Mouse (Mus musculus) retina, adult 2 months (tissue): ENCODE measurements at regions not wholly inside any gene's neighbourhood (a gene's known extent, or its start where the extent isn't known, plus 50 kb on each side); places are given as distances from the start of the nearest gene placed in this dataset.
A peak's percentile ranks its signal among the peaks of the same experiment; 100 is the strongest.

Experiments
- DNase-seq: peaks from one replicate; pipeline ENCODE4 v3.0.0-alpha.2; 2012; ENCODE audit warnings: low read depth, low spot score

DNA sequence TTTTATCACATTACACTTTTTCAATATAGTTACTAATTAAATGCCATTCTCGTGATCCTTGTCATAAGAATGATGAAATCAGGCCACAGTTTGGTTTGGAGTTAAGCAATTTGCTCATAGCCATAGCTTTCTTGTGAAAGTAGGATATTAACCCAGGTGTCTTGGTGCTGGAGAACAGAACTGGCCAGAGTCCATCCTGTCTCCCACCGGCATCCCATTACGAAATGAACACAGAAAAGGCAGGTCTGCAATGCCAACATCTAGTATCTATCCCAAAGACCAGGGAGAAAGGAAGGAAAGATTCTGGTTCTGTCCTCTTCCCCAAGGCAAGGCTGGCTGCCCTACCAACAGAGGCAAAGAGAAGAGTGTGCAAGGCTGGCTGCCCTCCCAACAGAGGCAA is 61.6 kb upstream of the Avpr1a start:
- DNase-seq = no peak

- no peak for DNase-seq
These were observed 68.5 kb upstream of the Avpr1a start for GRCm38 (mm10) chr10:122379661-122380344.

GRCm38 (mm10) chr10:122343291-122343690 is 105.0 kb upstream of the Avpr1a start:
- DNase-seq = no peak

- DNase-seq = no peak
These were observed 105.9 kb upstream of the Avpr1a start for GRCm38 (mm10) chr10:122342356-122342755.

DNA sequence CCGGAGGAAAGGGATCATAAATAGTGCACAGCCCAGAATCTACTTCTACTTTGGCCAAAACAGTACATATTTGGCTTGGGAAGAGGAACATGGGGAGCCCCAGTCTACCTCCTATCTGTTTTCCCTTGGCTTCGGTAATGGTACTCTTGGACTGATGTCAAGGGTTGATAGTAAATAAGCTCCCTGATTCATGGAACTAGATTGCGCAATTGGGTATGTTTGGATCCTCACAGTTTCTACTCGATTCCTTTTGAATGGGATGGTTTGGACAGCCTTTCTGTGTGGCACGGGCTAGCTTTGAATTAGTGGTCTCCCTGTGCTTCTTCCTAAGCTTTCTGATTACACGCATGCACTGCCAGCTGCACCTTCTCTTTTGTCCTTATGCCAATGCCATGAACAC is 121.4 kb upstream of the Avpr1a start:
- DNase-seq = no peak

GRCm38 (mm10) chr10:122318886-122319285 is 129.4 kb upstream of the Avpr1a start:
- DNase-seq = no peak

- DNase-seq = no peak
These were observed 137.6 kb upstream of the Avpr1a start for GRCm38 (mm10) chr10:122310646-122311193.

DNA sequence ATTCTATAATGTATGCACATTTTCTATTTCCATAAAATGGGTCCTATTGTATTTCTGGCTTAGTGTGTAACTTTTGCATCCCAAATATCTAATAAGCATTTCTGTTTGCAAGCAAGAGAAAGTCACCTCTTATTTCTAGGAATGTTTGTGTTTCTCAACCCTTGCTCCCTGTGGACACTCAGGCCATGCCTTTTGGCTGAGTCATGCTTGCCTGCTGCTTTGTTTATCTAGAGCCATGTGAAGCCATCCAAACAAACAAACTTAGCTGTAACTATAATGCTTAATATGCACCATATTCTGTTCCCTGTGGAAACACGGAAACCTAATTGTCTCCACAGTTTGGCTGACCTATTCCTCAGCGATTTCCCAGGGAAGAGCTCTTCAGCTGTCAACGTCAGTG is 139.6 kb upstream of the Avpr1a start:
- no peak for DNase-seq

GRCm38 (mm10) chr10:122302259-122302658 is 146.0 kb upstream of the Avpr1a start:
- DNase-seq = no peak

DNA sequence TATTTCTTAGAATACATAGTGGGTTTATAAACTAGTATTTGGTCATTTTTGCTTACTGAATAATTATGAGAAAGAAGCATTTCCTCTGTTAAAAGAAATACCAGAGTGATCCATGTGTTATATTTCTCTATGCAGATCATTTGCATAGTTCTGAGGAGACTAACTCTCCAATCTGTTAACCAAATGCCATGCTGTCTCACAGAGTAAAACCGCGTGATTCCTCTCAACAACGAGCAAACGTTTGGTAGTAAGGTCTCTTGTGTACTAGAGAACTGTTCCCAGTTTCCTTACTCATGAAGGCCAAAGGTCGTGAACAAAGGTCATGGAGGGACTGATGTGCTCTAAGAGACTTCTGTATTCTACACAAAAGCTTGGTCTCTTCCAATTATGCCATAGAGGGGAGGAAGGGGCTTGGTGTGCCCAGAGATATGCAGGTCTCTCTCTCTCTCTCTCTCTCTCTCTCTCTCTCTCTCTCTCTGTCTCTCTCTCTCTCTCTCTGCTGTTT is 152.3 kb upstream of the Avpr1a start:
- DNase-seq = no peak

- no peak for DNase-seq
These were observed 156.7 kb upstream of the Avpr1a start for GRCm38 (mm10) chr10:122291611-122292010.

GRCm38 (mm10) chr10:122291091-122291490 is 157.2 kb upstream of the Avpr1a start:
- no peak for DNase-seq

- no peak for DNase-seq
These were observed 173.4 kb upstream of the Avpr1a start for GRCm38 (mm10) chr10:122274885-122275284.

- DNase-seq = no peak
These were observed 174.1 kb upstream of the Avpr1a start for GRCm38 (mm10) chr10:122274181-122274580.

DNA sequence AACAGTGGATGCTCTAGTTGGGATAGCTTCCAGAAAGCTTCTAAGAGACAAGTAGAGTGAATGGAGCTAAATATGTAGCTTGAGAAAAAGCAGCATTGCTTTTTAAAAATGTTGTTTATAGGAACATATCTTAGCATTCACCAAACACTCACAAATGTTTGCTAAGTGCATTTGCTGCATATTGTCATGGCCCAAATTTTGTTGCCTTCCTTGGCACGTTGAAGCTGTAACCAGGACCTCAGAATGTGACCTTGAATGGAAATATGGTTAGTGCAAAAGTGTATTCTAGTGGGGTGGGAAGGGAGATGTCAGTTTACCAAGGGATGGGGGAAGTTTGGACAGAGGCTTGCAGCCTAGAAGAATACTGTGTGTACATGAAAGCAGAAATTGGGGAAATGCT is 166.9 kb upstream of the Rxylt1 start:
- no peak for DNase-seq

GRCm38 (mm10) chr10:122259354-122259753 is 162.2 kb upstream of the Rxylt1 start:
- DNase-seq = no peak

GRCm38 (mm10) chr10:122258711-122259110 is 161.5 kb upstream of the Rxylt1 start:
- DNase-seq = no peak

DNA sequence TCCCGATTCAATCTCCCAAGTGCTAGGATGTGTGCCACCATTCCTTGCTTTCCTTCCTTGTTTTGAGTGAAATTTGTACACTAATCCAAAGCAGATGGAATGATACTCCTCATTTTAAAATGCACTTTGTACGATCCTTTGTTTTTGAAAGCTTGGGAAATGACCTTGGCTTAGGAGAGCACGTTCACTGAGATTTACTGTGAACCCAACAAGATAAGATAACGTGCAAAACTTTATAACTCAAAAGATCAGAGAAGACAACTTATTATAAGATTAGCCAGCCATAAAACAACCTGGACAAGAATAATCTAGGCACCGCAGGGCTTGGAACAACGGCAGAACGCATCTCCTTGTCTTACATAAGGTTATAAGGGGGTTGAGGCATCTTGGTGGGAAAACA is 134.6 kb upstream of the Rxylt1 start:
- DNase-seq = no peak

DNA sequence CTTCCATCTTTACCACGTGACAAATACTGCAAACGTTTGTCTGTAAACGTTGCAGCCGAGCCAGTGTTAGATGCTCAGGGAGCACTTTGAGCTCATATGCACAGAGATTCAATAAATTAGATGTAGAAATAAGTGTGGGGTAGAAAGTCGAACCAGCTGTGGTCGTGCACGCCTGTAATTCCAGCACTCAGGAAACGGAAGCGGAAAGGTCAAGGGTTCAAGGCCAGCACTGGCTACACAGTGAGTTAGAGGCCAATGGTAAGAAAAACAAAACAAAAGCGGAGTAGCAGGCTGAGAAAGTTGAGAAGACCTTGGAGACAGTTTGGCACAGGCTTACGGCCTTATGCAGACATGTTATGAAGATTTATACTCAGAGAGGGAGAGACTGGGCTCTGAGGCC is 133.6 kb upstream of the Rxylt1 start:
- DNase-seq = no peak

GRCm38 (mm10) chr10:122225679-122226078 is 128.5 kb upstream of the Rxylt1 start:
- no peak for DNase-seq

DNA sequence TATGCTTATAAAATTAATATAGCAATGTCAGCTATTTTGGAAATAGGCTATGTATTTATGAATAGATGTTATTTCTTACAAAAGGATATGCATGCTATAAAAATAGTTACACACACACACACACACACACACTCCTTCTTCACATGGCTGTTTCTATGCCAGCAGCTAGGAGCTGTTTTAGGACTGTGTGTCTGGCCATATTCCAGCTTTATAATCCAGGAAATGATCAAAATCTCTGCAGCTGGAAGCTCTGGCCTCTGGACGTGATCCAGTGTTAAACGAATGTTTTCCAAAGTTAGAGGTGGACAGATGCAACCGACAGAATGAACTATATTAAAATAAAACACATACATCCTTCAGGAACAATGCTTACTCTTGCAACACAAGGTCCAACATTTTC is 125.9 kb upstream of the Rxylt1 start:
- DNase-seq = peak; percentile 4

- no peak for DNase-seq
These were observed 120.4 kb upstream of the Rxylt1 start for GRCm38 (mm10) chr10:122217594-122217993.

GRCm38 (mm10) chr10:122199791-122200190 is 102.6 kb upstream of the Rxylt1 start:
- DNase-seq = no peak

DNA sequence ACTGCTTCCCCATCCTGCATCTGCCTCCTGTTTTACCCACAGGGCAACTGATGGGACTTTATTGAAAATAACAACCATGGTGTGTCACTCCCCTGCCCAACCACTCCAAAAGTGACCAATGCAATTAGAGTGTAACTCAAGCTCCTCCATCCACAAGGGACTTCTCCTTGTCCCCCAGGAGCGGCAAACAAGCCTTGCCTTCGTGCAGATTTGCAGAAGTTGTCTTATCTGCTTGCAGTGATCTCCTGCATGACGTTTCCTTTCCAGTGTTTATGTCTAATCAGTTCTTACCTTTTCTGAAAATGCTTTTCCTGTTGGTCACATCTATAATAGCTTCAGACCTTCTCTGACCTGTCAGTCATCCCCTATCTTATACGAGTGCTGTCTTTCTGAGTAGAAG is 100.5 kb upstream of the Rxylt1 start:
- no peak for DNase-seq
